Mouse (Mus musculus): Measurements from ENCODE around the gene Gjb4. TPM values are rescaled to one million over a fixed set of nuclear protein-coding genes. Genes with fewer than 3 reads are reported as not detected.

The Gjb4 gene
- polyA plus RNA-seq (2015; fragmentation: Nextera tagmentation; extraction: Ambion mirVana), result 0.26 TPM in 1 of 2 replicates, not detected in the other

- no peak for ATAC-seq (ENCODE audit: low FRiP score)
- Histone ChIP-seq H3K36me3 (no peaks in the 10 kb centered on the region), H3K9me3 (no peaks in the 10 kb centered on the region), H3K27ac (no peak within 1 kb of the TSS), H3K4me2 (no peak within 1 kb of the TSS), H3K4me3 (no peak within 1 kb of the TSS), H3K27me3 (0 out of 2 replicates have a peak, but pooled peaks cover 11% of the 10 kb centered on the region), H3K4me1 (replicated peaks) (peaks cover 16% of the 10 kb centered on the region), H3K9ac (no peak within 1 kb of the TSS)
- WGBS, result 43% methylated on average over 8 of the region's 8 CpGs
Observed at GRCm38 (mm10) chr4:127353951-127354438, at the start of gene Gjb4. Gjb4 (minus strand) TSS chr4:127354081.

DNA sequence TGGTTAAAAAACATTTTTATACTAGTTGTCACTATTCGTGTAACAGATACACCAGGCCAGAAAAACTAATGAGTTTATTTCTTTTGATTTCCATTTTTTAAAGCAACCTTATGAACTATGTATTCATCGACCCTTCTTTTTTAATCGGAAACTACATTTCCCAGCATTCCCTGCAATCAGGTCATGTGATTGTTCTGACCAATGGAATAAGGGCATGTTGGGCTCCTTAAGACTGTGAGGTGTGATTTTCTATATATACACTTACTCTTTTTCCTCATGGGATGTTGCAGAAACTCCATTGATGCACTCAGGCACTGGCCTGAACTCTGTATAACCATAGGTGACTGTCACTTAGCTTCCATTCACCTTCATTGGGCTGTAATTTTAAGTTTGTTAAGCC lies 48.7 kb upstream of the Gjb4 start:
- H3K4me3 ChIP-seq, result no peak overlapping the region
- no peaks in the 10 kb centered on the region for H3K9me3 ChIP-seq
- 58% methylated on average over 3 of the region's 3 CpGs for WGBS
- H3K9ac ChIP-seq, result no peak overlapping the region
- H3K4me1 ChIP-seq (replicated peaks), result peaks cover 18% of the 10 kb centered on the region
- no peak overlapping the region for H3K27ac ChIP-seq
- ATAC-seq (ENCODE audit: low FRiP score), result no peak; the same call in 1 of the 2 replicates
- H3K4me2 ChIP-seq, result no peak overlapping the region
- H3K27me3 ChIP-seq, result no peaks in the 10 kb centered on the region
- H3K36me3 ChIP-seq, result no peaks in the 10 kb centered on the region

GRCm38 (mm10) chr4:127402166-127402565 lies 48.3 kb upstream of the Gjb4 start:
- 0 out of 2 replicates have a peak, but pooled peaks have one; percentile 43 for ATAC-seq (ENCODE audit: low FRiP score)
- H3K4me1 ChIP-seq (replicated peaks), result peaks cover 18% of the 10 kb centered on the region
- H3K27ac ChIP-seq, result no peak overlapping the region
- H3K9ac ChIP-seq, result no peak overlapping the region
- no peaks in the 10 kb centered on the region for H3K27me3 ChIP-seq
- H3K9me3 ChIP-seq, result no peaks in the 10 kb centered on the region
- H3K4me2 ChIP-seq, result no peak overlapping the region
- H3K4me3 ChIP-seq, result no peak overlapping the region
- no peaks in the 10 kb centered on the region for H3K36me3 ChIP-seq
- WGBS, result 76% methylated on average over 4 of the region's 4 CpGs

DNA sequence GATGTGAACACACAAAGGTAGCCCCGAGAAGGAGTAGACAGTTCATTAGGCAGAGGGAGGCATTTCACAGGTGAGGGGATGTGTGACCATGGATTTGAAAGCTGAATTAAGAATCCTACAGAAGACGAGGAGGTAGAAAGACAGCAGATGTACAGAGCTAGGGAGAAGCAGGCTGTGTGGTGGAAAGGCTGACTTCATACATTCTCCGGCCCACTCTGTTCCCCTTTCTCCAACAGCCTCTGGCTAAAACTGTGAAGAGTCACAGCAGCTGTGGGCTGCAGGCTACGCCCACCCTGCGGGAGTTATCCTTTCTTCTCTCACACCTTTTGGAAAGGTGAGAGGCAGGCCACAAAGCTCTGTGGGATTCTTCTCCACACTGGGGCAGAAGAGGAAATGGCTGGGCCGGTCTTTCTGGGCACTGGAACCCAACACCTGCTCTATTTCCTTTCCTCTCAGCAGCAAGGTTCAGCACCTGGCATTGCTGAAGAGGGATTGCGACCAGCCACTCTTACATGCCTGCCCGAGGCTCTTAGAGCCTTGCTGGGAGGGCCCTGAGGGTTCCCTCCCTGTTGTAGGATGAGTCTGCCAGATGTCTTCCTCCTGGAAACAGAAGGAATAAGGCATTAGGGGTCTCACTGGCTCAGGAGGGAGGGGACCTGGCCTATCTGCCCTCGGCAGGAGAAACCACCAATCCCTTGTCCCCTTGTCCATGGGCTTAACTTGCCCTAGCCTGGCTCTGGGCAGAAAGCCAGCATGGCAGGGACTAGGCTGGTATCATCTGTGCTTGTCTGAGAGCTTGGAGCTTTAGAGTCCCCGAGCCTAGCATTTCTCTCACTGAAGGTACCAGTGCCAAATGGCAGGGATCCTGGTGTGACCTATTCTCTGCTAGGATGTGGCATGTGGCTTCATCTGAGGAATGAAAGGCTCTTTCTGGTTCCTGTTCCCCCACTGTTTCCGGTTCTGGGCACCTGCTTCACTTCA lies 46.6 kb upstream of the Gjb4 start:
- WGBS, result 70% methylated on average over 11 of the region's 11 CpGs
- Histone ChIP-seq H3K27me3 (no peaks in the 10 kb centered on the region), H3K27ac (0 out of 2 replicates have a peak overlapping the region, but pooled peaks have one; percentile 44), H3K4me3 (no peak overlapping the region), H3K4me2 (no peak overlapping the region), H3K9ac (no peak overlapping the region), H3K4me1 (replicated peaks) (peaks cover 15% of the 10 kb centered on the region), H3K36me3 (no peaks in the 10 kb centered on the region), H3K9me3 (no peaks in the 10 kb centered on the region)
- no peak for ATAC-seq (ENCODE audit: low FRiP score)

DNA sequence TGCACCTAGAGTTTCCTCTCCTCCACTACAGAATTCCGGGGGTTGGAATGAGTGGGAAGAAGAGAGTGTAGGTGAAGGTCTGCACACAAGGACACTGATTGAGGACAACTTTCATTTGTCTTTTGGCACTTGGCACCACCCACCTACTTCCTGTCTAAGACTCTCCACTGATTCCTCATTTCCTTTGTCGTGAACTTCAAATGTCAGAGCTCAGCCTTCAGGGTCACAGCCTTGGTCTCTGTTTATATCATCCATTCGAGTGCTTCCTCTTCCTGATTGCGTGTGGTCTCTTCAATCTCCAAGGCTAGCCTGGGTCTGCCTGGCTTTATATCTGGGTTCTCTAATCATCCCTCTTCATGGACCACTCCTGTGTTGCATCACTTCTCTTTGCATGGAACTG lies 41.7 kb upstream of the Gjb4 start:
- H3K4me2 ChIP-seq, result no peak overlapping the region
- H3K4me1 ChIP-seq (replicated peaks), result peaks cover 3% of the 10 kb centered on the region
- no peak overlapping the region for H3K27ac ChIP-seq
- no peak overlapping the region for H3K9ac ChIP-seq
- H3K9me3 ChIP-seq, result no peaks in the 10 kb centered on the region
- H3K27me3 ChIP-seq, result no peaks in the 10 kb centered on the region
- 83% methylated on average over 4 of the region's 4 CpGs for WGBS
- no peaks in the 10 kb centered on the region for H3K36me3 ChIP-seq
- no peak overlapping the region for H3K4me3 ChIP-seq
- ATAC-seq (ENCODE audit: low FRiP score), result no peak

- WGBS, result 39% methylated on average over 13 of the region's 13 CpGs
- no peak for ATAC-seq (ENCODE audit: low FRiP score)
- Histone ChIP-seq H3K9me3 (no peaks in the 10 kb centered on the region), H3K27me3 (no peaks in the 10 kb centered on the region; the same call in 1 of the 2 replicates), H3K36me3 (no peaks in the 10 kb centered on the region), H3K9ac (no peak overlapping the region), H3K4me3 (no peak overlapping the region), H3K4me2 (no peak overlapping the region), H3K27ac (no peak overlapping the region), H3K4me1 (replicated peaks) (peaks cover 11% of the 10 kb centered on the region)
Observed at GRCm38 (mm10) chr4:127389645-127390044, 35.8 kb upstream of the Gjb4 start.

GRCm38 (mm10) chr4:127377344-127377743 lies 23.5 kb upstream of the Gjb4 start:
- Histone ChIP-seq H3K36me3 (no peaks in the 10 kb centered on the region), H3K27me3 (peaks cover 10% of the 10 kb centered on the region; the same call in 1 of the 2 replicates), H3K4me2 (no peak overlapping the region), H3K27ac (no peak overlapping the region), H3K9me3 (no peaks in the 10 kb centered on the region), H3K4me1 (replicated peaks) (peaks cover 13% of the 10 kb centered on the region), H3K9ac (no peak overlapping the region), H3K4me3 (no peak overlapping the region)
- ATAC-seq (ENCODE audit: low FRiP score), result no peak
- 30% methylated on average over 4 of the region's 4 CpGs for WGBS

DNA sequence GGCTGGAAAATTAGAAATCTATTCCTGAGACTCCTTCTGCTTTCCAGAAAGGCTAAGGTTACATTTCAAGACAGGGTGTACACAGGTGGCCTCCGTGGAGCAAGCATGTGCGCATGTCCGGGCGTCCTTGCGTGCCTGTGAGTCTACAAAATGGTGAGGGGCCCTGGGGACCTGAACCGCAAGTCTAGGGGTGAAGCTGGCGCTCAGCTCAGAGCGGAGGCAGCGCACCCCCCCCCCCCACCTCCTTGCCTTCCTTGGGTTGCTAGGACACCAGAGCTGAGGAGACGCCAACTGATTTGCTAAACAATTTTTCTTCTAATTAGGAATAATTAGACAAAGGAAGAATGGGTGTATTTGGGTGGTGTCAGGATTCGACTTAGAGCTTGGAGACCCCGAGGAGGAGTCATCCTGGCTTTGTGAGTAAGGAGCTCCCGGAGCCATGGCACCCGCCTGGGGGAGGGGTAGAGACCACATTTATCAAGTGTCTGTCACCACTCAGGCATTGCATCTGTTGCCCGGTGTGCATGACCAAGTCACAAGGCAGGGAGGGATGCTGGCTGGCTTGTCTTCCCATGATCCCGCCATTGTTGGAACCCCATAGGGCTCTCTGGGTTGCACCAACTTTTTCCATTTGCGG lies 21.8 kb upstream of the Gjb4 start:
- peak overlapping the region; percentile 25; the same call in 1 of the 2 replicates for H3K4me2 ChIP-seq
- peak; percentile 85 for ATAC-seq (ENCODE audit: low FRiP score)

GRCm38 (mm10) chr4:127374645-127375044 lies 20.8 kb upstream of the Gjb4 start:
- 81% methylated on average over 4 of the region's 4 CpGs for WGBS
- Histone ChIP-seq H3K4me3 (no peak overlapping the region), H3K36me3 (no peaks in the 10 kb centered on the region), H3K27ac (no peak overlapping the region), H3K27me3 (peaks cover 12% of the 10 kb centered on the region; the same call in 1 of the 2 replicates), H3K4me1 (replicated peaks) (peaks cover 13% of the 10 kb centered on the region), H3K9ac (no peak overlapping the region), H3K4me2 (no peak overlapping the region), H3K9me3 (no peaks in the 10 kb centered on the region)
- ATAC-seq (ENCODE audit: low FRiP score), result no peak

More for the DNA sequence above, 21.8 kb upstream of the Gjb4 start:
- no peak overlapping the region for H3K27ac ChIP-seq
- peaks cover 13% of the 10 kb centered on the region for H3K4me1 ChIP-seq (replicated peaks)
- H3K9me3 ChIP-seq, result no peaks in the 10 kb centered on the region
- no peaks in the 10 kb centered on the region for H3K36me3 ChIP-seq
- H3K4me3 ChIP-seq, result no peak overlapping the region
- H3K9ac ChIP-seq, result no peak overlapping the region
- WGBS, result 46% methylated on average over 17 of the region's 17 CpGs
- peaks cover 12% of the 10 kb centered on the region; the same call in 1 of the 2 replicates for H3K27me3 ChIP-seq

GRCm38 (mm10) chr4:127373491-127373890 lies 19.6 kb upstream of the Gjb4 start:
- no peak overlapping the region for H3K27ac ChIP-seq
- 53% methylated on average over 8 of the region's 8 CpGs for WGBS
- no peak overlapping the region for H3K9ac ChIP-seq
- peaks cover 19% of the 10 kb centered on the region; the same call in 1 of the 2 replicates for H3K27me3 ChIP-seq
- ATAC-seq (ENCODE audit: low FRiP score), result no peak
- H3K4me2 ChIP-seq, result no peak overlapping the region
- no peaks in the 10 kb centered on the region for H3K36me3 ChIP-seq
- H3K4me3 ChIP-seq, result no peak overlapping the region
- H3K9me3 ChIP-seq, result no peaks in the 10 kb centered on the region
- H3K4me1 ChIP-seq (replicated peaks), result peaks cover 20% of the 10 kb centered on the region

DNA sequence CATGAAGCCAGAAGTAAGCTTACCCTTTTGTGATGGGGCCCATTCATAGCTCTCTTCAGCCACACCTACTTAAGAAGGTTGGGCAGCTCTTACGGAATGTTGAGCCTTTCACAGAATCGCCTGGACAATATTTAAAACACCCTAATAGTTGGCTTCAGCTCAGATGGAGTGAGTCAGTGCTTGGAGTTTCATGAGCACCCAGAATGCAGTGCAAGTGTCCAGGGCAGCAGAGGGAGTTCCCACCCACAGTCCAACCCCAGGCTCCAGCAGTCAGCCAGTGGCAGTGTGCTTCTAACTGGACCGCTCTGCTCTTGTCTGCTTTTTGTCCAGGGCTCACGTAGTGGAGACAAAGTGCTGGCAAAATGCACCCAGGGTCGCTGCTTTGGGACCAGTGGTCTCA lies 17.7 kb upstream of the Gjb4 start:
- H3K4me3 ChIP-seq, result no peak overlapping the region
- H3K27me3 ChIP-seq, result peaks cover 19% of the 10 kb centered on the region; the same call in 1 of the 2 replicates
- H3K4me1 ChIP-seq (replicated peaks), result peaks cover 22% of the 10 kb centered on the region
- no peaks in the 10 kb centered on the region for H3K9me3 ChIP-seq
- no peaks in the 10 kb centered on the region for H3K36me3 ChIP-seq
- 80% methylated on average over 5 of the region's 5 CpGs for WGBS
- H3K27ac ChIP-seq, result no peak overlapping the region
- no peak overlapping the region for H3K4me2 ChIP-seq
- no peak overlapping the region for H3K9ac ChIP-seq
- no peak for ATAC-seq (ENCODE audit: low FRiP score)

DNA sequence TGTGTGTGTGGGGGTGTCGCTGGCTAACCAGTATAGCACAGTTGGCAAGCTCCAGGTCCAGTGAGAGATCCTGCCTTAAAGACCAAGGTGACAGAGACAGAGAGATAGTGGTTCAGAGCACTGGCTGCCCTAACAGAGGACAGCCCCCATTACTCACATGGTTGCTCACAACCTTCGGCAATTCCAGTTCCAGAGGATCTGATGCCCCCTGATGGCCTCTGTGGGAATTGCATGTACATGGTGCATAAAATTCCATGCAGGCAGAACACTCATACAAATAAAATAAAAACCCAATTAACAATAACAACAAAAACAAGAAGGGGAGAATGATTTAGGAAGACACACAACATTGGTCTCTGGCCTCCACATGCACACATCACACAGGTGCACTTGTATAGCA lies 16.6 kb upstream of the Gjb4 start:
- Histone ChIP-seq H3K9ac (no peak overlapping the region), H3K9me3 (no peaks in the 10 kb centered on the region), H3K4me1 (replicated peaks) (peaks cover 18% of the 10 kb centered on the region), H3K36me3 (no peaks in the 10 kb centered on the region), H3K27ac (no peak overlapping the region), H3K27me3 (peaks cover 19% of the 10 kb centered on the region; the same call in 1 of the 2 replicates), H3K4me3 (no peak overlapping the region), H3K4me2 (no peak overlapping the region)
- 47% methylated on average over 2 of the region's 2 CpGs for WGBS
- ATAC-seq (ENCODE audit: low FRiP score), result no peak

Measured in hindbrain, embryonic 13.5 days (tissue).